Mouse (Mus musculus) Patski (cell line): ENCODE results near the gene Irf7. TPM values are rescaled to one million over a fixed set of nuclear protein-coding genes. Genes with fewer than 3 reads are reported as not detected.

Experiments
- ATAC-seq: fragments of 100-300 bp; one replicate; pipeline ENCODE4 v1.8.0; 2021
- CTCF ChIA-PET: fragments of 350-600 bp; sonication (Branson Sonifier 250); formaldehyde crosslinking; loops from one replicate; lab custom pipeline; 2022; ENCODE audit warnings: inconsistent platforms; lab: Charles Lee
- POLR2A ChIA-PET: fragments of 350-600 bp; sonication (Branson Sonifier 250); formaldehyde crosslinking; loops from one replicate; lab custom pipeline; 2022; ENCODE audit warnings: antibody characterized with exemption, inconsistent platforms; lab: Charles Lee
- DNase-seq: peaks from one replicate; pipeline ENCODE4 v3.0.0-alpha.2; 2011; ENCODE audit warnings: low read depth, low spot score
- H3K27me3 ChIP-seq: fragments of 371-371 bp; one replicate; pipeline ENCODE4 v1.5.1; 2021
- CTCF ChIP-seq: fragments of 100-300 bp; IDR thresholded peaks from one replicate; pipeline ENCODE4 v1.5.1; 2021
- in situ Hi-C: fragments of 300-500 bp; cut with MboI; formaldehyde crosslinking; loops from 3 replicates; pipeline ENCODE4 v1.11.1; 2018; ENCODE audit warnings: low pct_unique_long_range_greater_than_20kb, mixed read lengths
- polyA plus RNA-seq: library from polyadenylated mRNA; unstranded; gene quantifications from one replicate; pipeline ENCODE4 v1.2.3, GENCODE M21; 2021

Gene Irf7
- polyA plus RNA-seq, 1 experiment from 2014 or later = 10.5 TPM

- ChIA-PET CTCF (interaction anchor here (1.0 kb wide), 1 partner anchor 13 kb away, joined by 4 read pairs; no protein-coding TSS in a partner anchor), POLR2A (interaction anchor here (1.0 kb wide), 1 partner anchor 11 kb away, joined by 3 read pairs; no protein-coding TSS in a partner anchor)
- DNase-seq = no peak
- no peak for ATAC-seq
- in situ Hi-C loops = no loop called here
- TF ChIP-seq CTCF = no peak
- H3K27me3 ChIP-seq = no peaks in the 10 kb centered on the region
Observed at GRCm38 (mm10) chr7:141220377-141220776, 45.9 kb downstream of the Irf7 start.

GRCm38 (mm10) chr7:141219558-141220099 is 46.7 kb downstream of the Irf7 start:
- no peak for DNase-seq
- ChIA-PET POLR2A (no interaction called here), CTCF (interaction anchor here (1.0 to 3.0 kb wide), 2 partner anchors 9 to 14 kb away, joined by 4 to 9 read pairs; partner anchors contain the start of gene Phrf1)
- in situ Hi-C loops = no loop called here
- no peak for ATAC-seq
- TF ChIP-seq CTCF = no peak
- no peaks in the 10 kb centered on the region for H3K27me3 ChIP-seq

GRCm38 (mm10) chr7:141218557-141219133 is 47.6 kb downstream of the Irf7 start:
- no peak for ATAC-seq
- no peak for TF ChIP-seq CTCF
- POLR2A ChIA-PET = no interaction called here
- in situ Hi-C loops = no loop called here
- DNase-seq = no peak
- H3K27me3 ChIP-seq = no peaks in the 10 kb centered on the region
- CTCF ChIA-PET = interaction anchor here (3.0 kb wide), 1 partner anchor 10 kb away, joined by 9 read pairs; the partner anchor contains the start of gene Phrf1

GRCm38 (mm10) chr7:141218141-141218540 is 48.1 kb downstream of the Irf7 start:
- ChIA-PET CTCF (interaction anchor here (3.0 kb wide), 1 partner anchor 11 kb away, joined by 9 read pairs; the partner anchor contains the start of gene Phrf1), POLR2A (no interaction called here)
- in situ Hi-C loops = no loop called here
- H3K27me3 ChIP-seq = no peaks in the 10 kb centered on the region
- DNase-seq (no peak), ATAC-seq (no peak)
- no peak for TF ChIP-seq CTCF

GRCm38 (mm10) chr7:141217343-141218013 is 48.8 kb downstream of the Irf7 start:
- DNase-seq (no peak), ATAC-seq (no peak)
- ChIA-PET POLR2A (interaction anchor here (0.9 to 1.2 kb wide), 3 partner anchors 24 to 251 kb away, joined by 3 to 5 read pairs (median 3); partner anchors contain the start of genes Hras and Lrrc56), CTCF (interaction anchor here (2.4 to 3.0 kb wide), 2 partner anchors 11 to 18 kb away, joined by 8 to 9 read pairs; partner anchors contain the start of gene Phrf1)
- H3K27me3 ChIP-seq = no peaks in the 10 kb centered on the region
- TF ChIP-seq CTCF = no peak
- in situ Hi-C loops = no loop called here

GRCm38 (mm10) chr7:141216894-141217293 is 49.4 kb downstream of the Irf7 start:
- ATAC-seq = no peak
- no peak for TF ChIP-seq CTCF
- POLR2A ChIA-PET = interaction anchor here (0.9 to 2.2 kb wide), 4 partner anchors 22 to 251 kb away, joined by 3 to 14 read pairs (median 4); partner anchors contain the start of genes Hras and Lrrc56
- no peak for DNase-seq
- H3K27me3 ChIP-seq = no peaks in the 10 kb centered on the region
- in situ Hi-C loops = no loop called here
- CTCF ChIA-PET = interaction anchor here (2.4 to 3.0 kb wide), 2 partner anchors 12 to 17 kb away, joined by 8 to 9 read pairs; partner anchors contain the start of gene Phrf1

- DNase-seq = no peak
- POLR2A ChIA-PET = interaction anchor here (1.0 to 2.2 kb wide), 3 partner anchors 21 to 252 kb away, joined by 3 to 14 read pairs (median 3); partner anchors contain the start of genes Hras and Lrrc56
- CTCF ChIA-PET = interaction anchor here (2.4 kb wide), 1 partner anchor 16 kb away, joined by 8 read pairs; no protein-coding TSS in a partner anchor
- in situ Hi-C loops = no loop called here
- TF ChIP-seq CTCF = no peak
- no peaks in the 10 kb centered on the region for H3K27me3 ChIP-seq
- ATAC-seq = peak; percentile 71
Observed at GRCm38 (mm10) chr7:141215880-141216733, 50.2 kb downstream of the Irf7 start.

GRCm38 (mm10) chr7:141215101-141215879 is 51.0 kb downstream of the Irf7 start, which contains the start of gene Rassf7:
Gene Rassf7, plus strand, starts transcription at chr7:141215860.
- ChIA-PET CTCF (interaction anchor here (2.4 kb wide), 1 partner anchor 15 kb away, joined by 8 read pairs; no protein-coding TSS in a partner anchor), POLR2A (interaction anchor here (2.2 kb wide), 1 partner anchor 20 kb away, joined by 14 read pairs; the partner anchor contains the start of genes Hras and Lrrc56)
- in situ Hi-C loops = no loop called here
- no peak for DNase-seq
- H3K27me3 ChIP-seq = no peaks in the 10 kb centered on the region
- TF ChIP-seq CTCF = no peak
- ATAC-seq = peak; percentile 87

GRCm38 (mm10) chr7:141214310-141214709 is 52.0 kb downstream of the Irf7 start:
- TF ChIP-seq CTCF = no peak
- in situ Hi-C loops = no loop called here
- no peaks in the 10 kb centered on the region for H3K27me3 ChIP-seq
- POLR2A ChIA-PET = no interaction called here
- DNase-seq = no peak
- no peak for ATAC-seq
- CTCF ChIA-PET = no interaction called here
